Mouse (Mus musculus): ENCODE measurements at regions not wholly inside any gene's neighbourhood (a gene's known extent, or its start where the extent isn't known, plus 50 kb on each side); places are given as distances from the start of the nearest gene placed in this dataset.

DNA sequence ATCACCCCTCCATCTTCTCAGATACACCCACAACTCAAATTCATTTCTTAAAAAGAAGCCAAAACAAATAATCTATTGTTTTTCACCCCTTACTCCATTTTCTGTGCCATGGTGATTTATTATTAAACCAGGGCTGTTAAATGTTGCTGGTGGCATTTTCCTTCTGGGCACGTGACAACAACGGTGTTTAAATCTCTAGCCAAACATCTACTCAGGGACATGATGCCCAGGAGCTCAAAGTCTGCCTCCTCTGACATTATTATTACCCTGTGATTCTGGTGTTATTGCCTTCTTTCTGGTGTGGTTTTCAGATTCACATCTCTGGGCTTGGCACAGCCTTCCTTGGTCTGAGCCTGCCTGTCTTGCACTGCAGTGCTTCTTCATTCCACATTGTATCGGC, 253.5 kb upstream of the Camk1g start:
- TF ChIP-seq POLR2A (IDR thresholded peaks at IDR 0.05; ENCODE audit: low read depth, low read length) = no peak
- no peak for TF ChIP-seq CTCF (IDR thresholded peaks at IDR 0.05; ENCODE audit: extremely low read depth, insufficient read depth, insufficient read length, insufficient replicate concordance)
